Mouse (Mus musculus): ENCODE data around the gene Agap2.
"Not testable (repeated sequence)": the region's sequence is repeated elsewhere in the genome, so short reads cannot be mapped to it uniquely, and the experiment has no call there.

Agap2 gene

GRCm38 (mm10) chr10:127107563-127108261 is 32.6 kb downstream of the Agap2 start:
- DNase-seq = no peak

- no peak for DNase-seq
Observed at GRCm38 (mm10) chr10:127108262-127108583, 33.1 kb downstream of the Agap2 start.

GRCm38 (mm10) chr10:127111001-127111887 is 36.2 kb downstream of the Agap2 start:
- DNase-seq = no peak

- no peak for DNase-seq
Observed at GRCm38 (mm10) chr10:127114408-127114807, 39.3 kb downstream of the Agap2 start.

- no peak for DNase-seq
Observed at GRCm38 (mm10) chr10:127115068-127115467, 40.0 kb downstream of the Agap2 start.

GRCm38 (mm10) chr10:127118470-127118869 is 43.4 kb downstream of the Agap2 start:
- no peak for DNase-seq

GRCm38 (mm10) chr10:127119229-127119628 is 44.1 kb downstream of the Agap2 start:
- no peak for DNase-seq

GRCm38 (mm10) chr10:127120301-127121065 is 45.4 kb downstream of the Agap2 start:
- no peak for DNase-seq

GRCm38 (mm10) chr10:127121066-127121477 is 46.0 kb downstream of the Agap2 start, which contains the start of gene Os9:
Gene Os9 (minus strand): TSS chr10:127121131.
- peak; percentile 98 for DNase-seq

- DNase-seq = no peak
Observed at GRCm38 (mm10) chr10:127122018-127122417, 46.9 kb downstream of the Agap2 start.

- DNase-seq = peak; percentile 66
Observed at GRCm38 (mm10) chr10:127122784-127123435, 47.8 kb downstream of the Agap2 start.

GRCm38 (mm10) chr10:127123436-127123805 is 48.3 kb downstream of the Agap2 start:
- peak; percentile 80 for DNase-seq

GRCm38 (mm10) chr10:127125210-127126001 is 50.3 kb downstream of the Agap2 start:
- peak; percentile 41 for DNase-seq

- DNase-seq = no peak
Observed at GRCm38 (mm10) chr10:127126579-127126978, 51.5 kb downstream of the Agap2 start.

- DNase-seq = no peak
Observed at GRCm38 (mm10) chr10:127127711-127128279, 52.7 kb downstream of the Agap2 start.

GRCm38 (mm10) chr10:127129431-127129830 is 54.3 kb downstream of the Agap2 start:
- no peak for DNase-seq

GRCm38 (mm10) chr10:127132469-127132868 is 57.4 kb downstream of the Agap2 start:
- DNase-seq = no peak

GRCm38 (mm10) chr10:127134394-127135035 is 59.4 kb downstream of the Agap2 start:
- not testable (repeated sequence) for DNase-seq

- DNase-seq = no peak
Observed at GRCm38 (mm10) chr10:127135118-127135836, 60.2 kb downstream of the Agap2 start.

- no peak for DNase-seq
Observed at GRCm38 (mm10) chr10:127136510-127136909, 61.4 kb downstream of the Agap2 start.
